Comparison of ENCODE assay signal across 8 mouse cellular contexts in the genomic region with DNA sequence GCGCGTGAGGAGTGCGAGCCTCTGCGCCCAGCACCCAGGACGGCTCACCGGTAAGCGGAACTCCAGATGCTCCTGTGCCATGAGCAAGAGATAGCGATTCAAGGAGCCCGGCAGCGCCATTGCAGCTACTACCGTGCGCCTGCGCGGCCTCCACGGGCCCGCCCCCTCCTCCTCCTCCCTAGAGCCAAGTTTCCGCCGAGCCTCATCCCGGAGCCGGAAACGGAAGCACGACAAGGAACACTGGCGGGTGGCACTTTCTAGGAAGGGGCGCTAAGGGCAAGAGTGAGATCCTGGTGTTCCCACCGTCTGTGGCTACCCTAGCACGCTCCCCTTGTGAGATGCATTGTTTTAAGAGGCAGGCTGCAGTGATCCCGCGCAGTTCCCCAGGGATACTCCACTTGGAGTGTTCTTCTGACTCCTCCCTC. TPM values are rescaled to one million over a fixed set of nuclear protein-coding genes. Genes with fewer than 3 reads are reported as not detected.
DNase-seq lines count a peak whose midpoint lies in the region; ATAC-seq lines count a peak whose summit lies in the region.

A gene (minus strand): TSS at position 208 of the 425 bp plus-strand sequence.

- peaks cover 18% of the 10 kb centered on the region for H3K4me1 ChIP-seq in heart, embryonic 13.5 days
- H3K4me1 ChIP-seq in liver, embryonic 13.5 days (replicated peaks): peaks cover 21% of the 10 kb centered on the region
- H3K4me1 ChIP-seq in stomach, embryonic 16.5 days (ENCODE audit: control insufficient read depth, insufficient read depth, low read length): peaks cover 11% of the 10 kb centered on the region; the same call in 1 of the 2 replicates

- peak within 1 kb of the TSS; percentile 86 for H3K27ac ChIP-seq in heart, embryonic 13.5 days (replicated peaks)
- H3K27ac ChIP-seq in liver, embryonic 13.5 days: peak within 1 kb of the TSS; percentile 86
- H3K27ac ChIP-seq in stomach, embryonic 16.5 days (ENCODE audit: low read length): peak within 1 kb of the TSS; percentile 81

- whole genome bisulfite sequencing in heart, embryonic 13.5 days: under 1% methylated on average over 28 of the region's 28 CpGs
- under 1% methylated on average over 28 of the region's 28 CpGs for WGBS in liver, embryonic 13.5 days (ENCODE audit: insufficient replicate concordance)
- WGBS in stomach, embryonic 16.5 days: under 1% methylated on average over 28 of the region's 28 CpGs

- peak; percentile 86 for DNase-seq in CD4-positive helper T cell, adult 2 months (ENCODE audit: low read depth, low spot score)
- DNase-seq in brain, embryonic 18.5 days (ENCODE audit: low read depth, low spot score): peak; percentile 76
- peak; percentile 93 for DNase-seq in kidney, postnatal 14 days
- DNase-seq in liver, embryonic 13.5 days: peak; percentile 84
- DNase-seq in neural tube, embryonic 10.5 days (ENCODE audit: extremely low spot score, low spot score): peak; percentile 91

- peaks cover 17% of the 10 kb centered on the region for H3K36me3 ChIP-seq in heart, embryonic 13.5 days
- peaks cover 14% of the 10 kb centered on the region for H3K36me3 ChIP-seq in liver, embryonic 13.5 days
- no peaks in the 10 kb centered on the region for H3K36me3 ChIP-seq in stomach, embryonic 16.5 days (ENCODE audit: control insufficient read depth, insufficient read depth, low read length)

- H3K9me3 ChIP-seq in heart, embryonic 13.5 days: no peaks in the 10 kb centered on the region
- H3K9me3 ChIP-seq in liver, embryonic 13.5 days (replicated peaks): no peaks in the 10 kb centered on the region
- H3K9me3 ChIP-seq in stomach, embryonic 16.5 days (replicated peaks; ENCODE audit: control insufficient read depth, low read length): no peaks in the 10 kb centered on the region

- H3K4me2 ChIP-seq in heart, embryonic 13.5 days: peak within 1 kb of the TSS; percentile 94
- H3K4me2 ChIP-seq in liver, embryonic 13.5 days: peak within 1 kb of the TSS; percentile 83
- peak within 1 kb of the TSS; percentile 81 for H3K4me2 ChIP-seq in stomach, embryonic 16.5 days (ENCODE audit: low read depth, low read length)

- no peaks in the 10 kb centered on the region for H3K27me3 ChIP-seq in heart, embryonic 13.5 days (replicated peaks)
- no peaks in the 10 kb centered on the region for H3K27me3 ChIP-seq in liver, embryonic 13.5 days
- H3K27me3 ChIP-seq in stomach, embryonic 16.5 days (ENCODE audit: control insufficient read depth, insufficient read depth, low read length): no peaks in the 10 kb centered on the region

- H3K9ac ChIP-seq in heart, embryonic 13.5 days: peak within 1 kb of the TSS; percentile 92
- peak within 1 kb of the TSS; percentile 82 for H3K9ac ChIP-seq in liver, embryonic 13.5 days
- H3K9ac ChIP-seq in stomach, embryonic 16.5 days (ENCODE audit: low read length): peak within 1 kb of the TSS; percentile 83

- peak within 1 kb of the TSS; percentile 80 for H3K4me3 ChIP-seq in heart, embryonic 13.5 days
- peak within 1 kb of the TSS; percentile 80 for H3K4me3 ChIP-seq in liver, embryonic 13.5 days (replicated peaks)
- H3K4me3 ChIP-seq in stomach, embryonic 16.5 days (replicated peaks; ENCODE audit: low read length): peak within 1 kb of the TSS; percentile 61

- ATAC-seq in erythroid progenitor cell, adult 5-6 weeks (replicated peaks; ENCODE audit: low FRiP score, poor library complexity, severe bottlenecking): peak; percentile 98
- ATAC-seq in heart, embryonic 13.5 days (ENCODE audit: extremely low read depth, insufficient number of reproducible peaks, low FRiP score, low TSS enrichment): peak; percentile 79
- ATAC-seq in liver, embryonic 13.5 days (ENCODE audit: low read depth): peak; percentile 93
- peak; percentile 96 for ATAC-seq in stomach, embryonic 16.5 days (ENCODE audit: insufficient read depth, low FRiP score)

RNA-seq across cellular contexts. Expression of the gene that starts here (rescaled TPM):
- total RNA-seq in erythroid progenitor cell, adult 5-6 weeks (2015; ENCODE audit: low replicate concordance): 9.6 and 13.0 TPM in 2 replicates
- 11.4 and 26.8 TPM in 2 replicates for total RNA-seq in erythroid progenitor cell, adult 5-6 weeks (2017; ENCODE audit: low replicate concordance)
- 16.6 and 17.9 TPM in 2 replicates for polyA plus RNA-seq in heart, embryonic 13.5 days (2015; fragmentation: Nextera tagmentation; extraction: Ambion mirVana)
- polyA plus RNA-seq in liver, embryonic 13.5 days (2015; fragmentation: Nextera tagmentation; extraction: Ambion mirVana): 21.8 and 25.1 TPM in 2 replicates
- polyA plus RNA-seq in stomach, embryonic 16.5 days (2015; fragmentation: Nextera tagmentation; extraction: Ambion mirVana): 25.2 and 30.5 TPM in 2 replicates

Comparison
In these comparisons a context has a peak if more than half of its experiments do, and no peak if none do; other contexts are left out.
1. Peak in every context shown above with its lines: DNase-seq, ATAC-seq, H3K4me3 ChIP-seq and H3K27ac ChIP-seq.